Mouse (Mus musculus): ENCODE measurements around the gene Foxp1.

DNA sequence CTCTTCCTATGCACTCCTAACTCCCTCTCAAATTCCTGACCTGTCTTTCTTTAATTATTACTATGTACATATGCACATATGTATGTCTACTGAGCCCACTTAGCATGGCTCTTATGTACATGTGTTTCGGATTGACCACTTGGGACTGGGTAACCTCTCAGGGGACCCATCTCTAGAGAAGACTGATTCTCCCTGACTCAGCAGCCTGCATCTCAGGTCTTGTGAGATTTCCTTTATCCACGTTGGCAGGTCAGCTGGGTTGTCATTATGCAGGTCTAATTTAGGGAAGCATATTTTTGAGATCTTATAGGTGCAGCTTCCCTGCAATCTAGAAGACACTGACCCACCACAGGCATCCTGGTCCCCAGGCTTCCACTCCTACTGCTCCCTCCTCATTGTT is 538.5 kb downstream of the Foxp1 start:
- TF ChIP-seq POLR2AphosphoS2 (IDR thresholded peaks at IDR 0.05; ENCODE audit: low read length) = no peak
- TF ChIP-seq TAL1 (IDR thresholded peaks at IDR 0.05; ENCODE audit: low read length) = no peak
- TF ChIP-seq NELFE (IDR thresholded peaks at IDR 0.05; ENCODE audit: low read depth, low read length) = no peak
- no peak for TF ChIP-seq GATA1 (IDR thresholded peaks at IDR 0.05; ENCODE audit: low read depth, low read length)
- no peak for TF ChIP-seq ZC3H11A (IDR thresholded peaks at IDR 0.05; ENCODE audit: low read depth, low read length)
- no peak for TF ChIP-seq HCFC1 (IDR thresholded peaks at IDR 0.05; ENCODE audit: low read depth, low read length)
- TF ChIP-seq USF1 (IDR thresholded peaks at IDR 0.05; ENCODE audit: low read depth, low read length) = no peak

All from MEL (cell line).